Mouse (Mus musculus) forelimb bud, embryonic 11.5 days (tissue): Measurements from ENCODE around the gene Tmem62.
"Not testable (repeated sequence)": the region's sequence is repeated elsewhere in the genome, so short reads cannot be mapped to it uniquely, and the experiment has no call there.

ENCODE experiments used
- DNase-seq: peaks from one replicate; pipeline ENCODE4 v3.0.0-alpha.2; 2012; ENCODE audit warnings: low read depth, low spot score

Gene Tmem62

GRCm38 (mm10) chr2:120996607-120997006 is 19.8 kb downstream of the Tmem62 start:
- not testable (repeated sequence) for DNase-seq

DNA sequence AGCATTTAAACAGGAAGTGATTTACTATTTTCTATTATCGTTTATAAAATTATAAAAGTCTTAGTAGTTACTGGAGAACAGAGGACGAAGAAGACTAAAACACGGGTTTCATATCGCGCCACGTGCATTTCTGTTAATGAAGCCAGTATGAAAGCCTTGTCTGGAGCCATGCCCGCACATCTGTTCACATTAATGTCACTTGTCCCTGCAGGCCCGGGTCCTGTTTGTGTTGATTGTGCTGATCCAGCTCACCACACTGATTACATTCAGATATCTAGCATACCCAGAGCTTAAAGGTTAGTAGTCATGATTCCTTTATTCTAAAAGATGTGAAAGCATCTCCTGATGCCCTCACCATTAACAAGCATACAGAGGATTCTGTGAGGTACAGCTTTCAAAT is 22.0 kb downstream of the Tmem62 start:
- no peak for DNase-seq

DNA sequence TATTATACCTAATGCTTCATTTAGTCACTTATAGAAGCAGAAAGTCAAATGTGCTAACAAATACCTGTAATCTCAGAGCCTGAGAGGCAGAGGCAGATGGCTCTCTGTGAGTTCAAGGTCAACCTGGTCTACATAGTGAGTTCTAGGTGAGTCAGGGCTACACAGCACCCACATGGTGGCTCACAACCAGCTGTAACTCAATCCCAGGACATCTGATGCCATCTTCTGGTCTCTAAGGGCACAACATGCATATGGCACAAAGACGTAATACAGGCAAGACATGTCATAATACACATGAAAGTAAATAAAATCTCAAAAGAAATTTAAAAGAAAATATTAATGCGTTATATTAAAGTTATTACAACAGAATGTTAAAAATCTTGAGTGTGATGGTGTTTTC is 26.8 kb downstream of the Tmem62 start:
- DNase-seq, result no peak

- DNase-seq, result no peak
Measured at GRCm38 (mm10) chr2:121004018-121004811, 27.4 kb downstream of the Tmem62 start.

DNA sequence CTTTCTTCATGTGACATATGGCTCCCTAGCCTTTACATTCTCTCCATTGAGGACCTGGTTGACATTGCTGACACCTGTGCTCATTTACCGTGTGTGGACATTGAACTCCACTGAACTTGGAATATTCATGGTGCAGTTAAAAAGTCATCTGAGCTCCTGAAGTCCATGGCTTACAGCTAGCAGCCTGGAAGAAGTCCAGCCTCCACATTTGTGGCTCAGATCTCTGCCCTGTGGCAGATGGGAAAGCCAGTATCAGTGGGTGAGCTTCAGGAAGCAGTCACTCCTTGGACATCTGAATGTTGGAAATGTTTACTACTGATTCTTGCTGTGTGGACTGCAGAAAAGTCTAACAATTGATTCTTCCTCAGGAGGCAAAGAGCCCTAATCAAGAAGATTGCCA is 30.2 kb downstream of the Tmem62 start:
- no peak for DNase-seq

DNA sequence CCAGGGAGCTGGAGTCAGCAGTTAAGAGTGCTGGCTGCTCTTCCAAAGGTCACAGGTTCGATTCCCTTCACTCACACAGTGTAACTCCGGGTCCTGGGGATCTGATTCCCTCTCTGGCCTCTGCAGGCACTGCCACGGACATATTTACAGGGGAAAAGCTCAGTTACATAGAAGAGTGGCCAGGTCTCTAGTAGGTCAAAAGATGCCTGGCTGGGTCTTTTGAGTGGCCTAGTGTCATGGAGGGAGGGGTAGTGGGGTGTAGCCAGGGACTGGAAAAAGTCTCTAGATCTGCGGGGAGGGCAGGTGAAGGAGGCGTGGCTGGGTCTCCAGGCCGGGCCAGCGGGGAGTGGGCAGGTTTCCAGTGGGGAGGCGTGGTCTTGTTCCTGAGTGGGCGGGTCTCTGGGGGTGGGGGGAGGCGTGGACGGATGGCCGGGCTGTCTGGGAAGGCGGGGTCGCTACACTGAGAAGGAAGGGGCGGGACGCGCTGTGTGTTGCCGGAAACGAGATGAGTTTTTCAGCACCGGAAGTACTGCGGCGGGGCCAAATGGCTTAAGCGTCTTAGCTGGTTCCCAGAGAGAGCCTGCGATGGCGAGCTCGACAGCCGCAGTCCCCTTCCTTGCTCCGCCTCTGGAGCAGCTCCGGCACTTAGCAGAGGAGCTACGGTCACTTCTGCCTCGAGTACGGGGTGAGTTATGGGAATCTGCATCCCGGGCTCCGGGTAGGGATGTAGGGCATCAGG is 31.3 kb downstream of the Tmem62 start, which contains the start of gene Ccndbp1:
Gene Ccndbp1 (plus strand): TSS at position 479 of the 739 bp plus-strand sequence.
- DNase-seq, result peak; percentile 86

DNA sequence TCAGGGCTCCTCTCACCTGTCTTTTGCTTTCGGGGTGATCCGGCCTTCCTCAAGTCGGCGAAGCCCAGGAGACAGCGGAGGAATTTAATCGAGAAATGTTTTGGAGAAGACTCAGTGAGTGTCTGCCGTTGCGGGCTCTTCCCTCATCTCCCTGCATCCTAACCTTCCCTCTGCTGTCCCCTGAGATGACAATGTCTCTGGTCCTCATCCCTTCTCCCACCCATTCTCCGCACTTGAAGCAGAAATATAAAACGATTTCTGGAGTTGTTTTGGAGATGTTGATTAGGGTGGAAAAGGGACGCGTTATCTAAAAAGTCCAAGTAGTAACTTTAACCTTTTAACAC is 31.8 kb downstream of the Tmem62 start:
- no peak for DNase-seq

DNA sequence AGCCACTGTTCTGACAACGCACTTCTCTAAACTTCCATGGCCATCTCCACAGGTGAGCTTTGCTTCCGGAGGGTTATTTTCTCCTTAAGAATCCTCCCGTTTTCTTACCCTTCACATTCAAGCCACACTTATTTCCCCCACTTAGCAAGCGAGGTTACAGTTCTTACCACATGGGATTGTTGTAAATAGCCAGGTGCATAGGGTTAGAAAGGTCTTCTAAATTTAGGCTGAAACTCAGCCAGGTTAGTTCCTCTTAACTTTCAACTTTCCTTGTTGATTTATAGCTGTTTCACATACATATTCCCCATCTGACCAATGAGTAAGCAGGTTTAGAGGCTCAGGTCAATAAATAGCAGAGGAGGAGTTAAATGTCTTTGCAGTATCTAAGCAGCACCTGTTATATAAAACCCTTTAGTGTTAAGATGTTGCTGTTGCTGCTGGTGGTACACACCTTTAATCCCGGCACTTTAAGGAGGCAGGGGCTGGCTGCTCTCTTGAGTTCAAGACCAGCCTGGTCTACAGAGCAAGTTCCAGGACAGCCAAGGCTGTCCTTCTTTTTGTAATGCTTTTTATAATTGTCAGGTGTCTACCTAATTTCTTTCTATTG is 32.4 kb downstream of the Tmem62 start:
- DNase-seq, result no peak

DNA sequence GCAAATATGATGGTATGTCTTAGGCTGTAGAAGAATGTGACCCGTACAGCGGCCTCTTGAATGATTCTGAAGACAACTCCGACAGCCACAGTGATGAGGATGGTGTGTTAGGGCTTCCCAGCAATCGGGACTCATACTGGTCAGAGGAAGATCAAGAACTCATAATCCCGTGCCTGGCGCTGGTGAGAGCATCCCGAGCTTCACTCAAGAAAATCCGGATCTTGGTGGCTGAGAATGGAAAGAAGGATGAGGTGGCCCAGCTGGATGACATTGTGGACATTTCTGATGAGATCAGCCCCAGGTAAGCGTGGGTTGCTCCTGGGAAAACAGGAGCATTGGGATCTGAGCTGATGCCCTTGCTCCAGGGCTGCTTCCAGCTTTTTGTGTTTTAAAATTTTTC is 35.9 kb downstream of the Tmem62 start:
- no peak for DNase-seq

DNA sequence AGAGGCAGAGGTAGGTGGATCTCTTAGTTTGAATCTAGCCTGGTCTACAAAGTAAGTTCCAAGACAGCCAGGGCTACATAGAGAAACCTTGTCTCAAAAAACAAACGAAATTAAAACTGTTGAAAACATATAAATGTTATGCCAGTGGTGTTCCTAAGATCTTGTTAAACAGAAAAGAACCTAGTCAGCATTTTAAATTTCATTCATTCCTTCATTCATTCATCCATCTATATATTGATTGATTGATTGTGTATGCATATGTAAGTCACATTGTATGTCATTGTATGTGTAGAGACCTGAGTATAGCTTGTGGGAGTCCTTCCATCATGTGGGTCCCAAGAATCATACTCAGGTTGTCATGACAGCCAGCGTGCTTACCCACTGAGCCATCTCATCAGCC is 38.7 kb downstream of the Tmem62 start:
- DNase-seq, result no peak

DNA sequence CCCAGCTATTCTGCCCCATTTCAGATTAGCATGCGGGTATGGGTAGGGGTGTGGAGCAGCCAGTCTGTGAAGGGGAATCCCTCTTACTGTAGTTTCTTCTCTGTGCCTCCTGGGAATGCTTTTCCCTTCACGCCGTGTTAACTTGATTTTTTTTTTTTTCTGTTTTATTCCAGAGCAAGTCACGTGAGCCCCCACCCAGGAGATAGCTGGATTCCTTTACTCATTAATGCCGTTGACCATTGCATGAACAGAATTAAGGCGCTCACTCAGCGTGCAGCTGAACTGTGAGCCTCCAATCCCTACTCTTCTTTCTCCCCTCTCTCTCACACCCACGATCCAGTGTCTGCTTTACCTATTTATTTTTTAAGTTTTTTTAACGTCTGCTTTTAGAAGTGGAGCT is 39.4 kb downstream of the Tmem62 start:
- DNase-seq, result no peak

DNA sequence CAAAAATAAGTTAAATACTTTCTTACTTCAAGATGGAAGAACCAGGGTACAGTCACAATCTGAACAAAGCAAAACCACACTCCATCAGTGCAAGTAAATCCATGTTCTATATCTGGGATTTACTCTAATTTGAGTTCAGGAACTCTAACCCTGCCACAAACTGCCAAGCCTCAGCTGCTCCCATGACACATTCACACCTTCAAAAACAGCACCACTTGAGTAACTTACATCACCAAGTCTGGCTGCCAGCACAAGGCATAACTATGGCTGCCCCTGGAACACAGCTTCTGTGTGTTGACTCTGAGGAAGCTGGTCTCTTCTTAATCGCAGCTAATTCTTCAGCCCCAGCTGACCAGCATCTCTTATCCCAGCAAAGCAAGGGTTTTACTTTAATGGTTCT is 40.3 kb downstream of the Tmem62 start:
- no peak for DNase-seq

DNA sequence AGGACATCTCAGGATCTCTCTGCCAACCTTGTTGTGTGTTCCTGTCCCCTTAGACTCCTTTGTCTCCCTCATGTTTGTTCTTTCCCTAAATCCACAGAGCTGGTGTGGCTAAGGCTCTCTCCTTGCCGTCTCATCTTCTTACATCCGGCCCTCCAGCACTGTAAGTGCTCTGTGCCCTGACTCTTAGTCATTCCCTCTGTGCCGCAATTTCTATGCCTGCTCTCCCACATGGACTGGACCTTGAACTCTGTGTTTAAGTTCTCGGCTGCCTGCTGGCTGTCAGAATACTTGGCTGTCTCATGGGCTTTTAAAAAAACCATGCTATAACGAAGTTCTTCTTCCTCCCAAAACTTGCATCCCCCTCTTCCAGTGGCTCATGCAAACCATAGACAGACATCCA is 46.1 kb downstream of the Tmem62 start:
- no peak for DNase-seq

GRCm38 (mm10) chr2:121036733-121037341 is 60.0 kb downstream of the Tmem62 start, which contains the start of gene Epb42:
Gene Epb42 (minus strand): TSS chr2:121037072.
- no peak for DNase-seq

DNA sequence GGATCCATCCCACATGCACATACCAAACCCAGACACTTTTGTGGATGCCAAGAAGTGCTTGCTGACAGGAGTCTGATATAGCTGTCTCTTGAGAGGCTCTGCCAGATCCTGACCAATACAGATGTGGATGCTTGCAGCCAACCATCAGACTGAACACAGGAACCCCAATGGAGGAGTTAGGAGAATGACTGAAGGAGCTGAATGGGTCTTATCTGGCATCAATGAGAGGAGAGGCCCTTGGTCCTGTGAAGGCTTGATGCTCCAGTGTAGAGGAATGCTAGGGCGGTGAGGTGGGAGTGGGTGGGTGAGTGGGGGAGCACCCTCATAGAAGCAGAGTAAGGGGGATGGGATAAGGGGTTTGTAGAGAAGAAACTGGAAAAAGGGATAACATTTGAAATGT is 62.0 kb downstream of the Tmem62 start:
- not testable (repeated sequence) for DNase-seq

GRCm38 (mm10) chr2:121039382-121039781 is 62.6 kb downstream of the Tmem62 start:
- DNase-seq, result no peak

GRCm38 (mm10) chr2:121041098-121041497 is 64.3 kb downstream of the Tmem62 start:
- no peak for DNase-seq

GRCm38 (mm10) chr2:121045653-121046052 is 68.8 kb downstream of the Tmem62 start:
- no peak for DNase-seq

DNA sequence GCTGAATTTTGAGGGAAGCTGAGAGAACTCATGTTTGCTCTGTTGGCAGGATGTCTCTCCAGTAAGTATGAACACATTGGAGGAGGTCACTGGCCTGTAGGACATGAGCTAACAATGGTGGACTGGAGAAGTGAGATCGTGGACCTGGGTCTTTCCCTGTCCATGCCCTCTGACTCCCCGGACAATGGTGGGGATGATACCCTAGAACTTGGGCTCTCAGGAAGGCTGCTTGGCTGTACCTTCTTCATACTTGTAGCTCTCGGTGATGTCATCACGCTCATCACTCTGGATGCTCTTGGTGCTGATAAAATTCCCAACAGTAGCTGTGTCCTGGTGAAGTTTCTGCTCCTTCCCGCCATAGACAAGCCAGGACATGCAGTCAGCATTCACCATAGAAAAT is 75.4 kb downstream of the Tmem62 start:
- DNase-seq, result no peak

GRCm38 (mm10) chr2:121054060-121054459 is 77.2 kb downstream of the Tmem62 start:
- no peak for DNase-seq

- no peak for DNase-seq
Measured at GRCm38 (mm10) chr2:121055915-121056314, 79.1 kb downstream of the Tmem62 start.
